25 mouse cellular contexts compared by ENCODE assay signal in genomic region chr2:25987817-25988216, GRCm38 (mm10).
"Had no signal": no experiment of that assay in that cellular context is flagged by ENCODE, and none has a peak within 500 bp of the region (broad histone marks: within the 10 kb centered on the region; RNA-seq: fewer than 3 reads in every experiment).

No protein-coding gene starts in this region.

- H3K36me3 ChIP-seq: heart, embryonic 13.5 days; heart, embryonic 15.5 days; hindbrain, embryonic 13.5 days; hindbrain, embryonic 15.5 days; limb, embryonic 10.5 days; limb, embryonic 12.5 days; liver, embryonic 13.5 days had no signal

- H3K4me2 ChIP-seq: heart, embryonic 11.5 days; heart, embryonic 13.5 days; heart, embryonic 15.5 days; hindbrain, embryonic 13.5 days; hindbrain, embryonic 15.5 days; limb, embryonic 12.5 days; liver, embryonic 11.5 days; liver, embryonic 13.5 days had no signal

- H3K9me3 ChIP-seq: heart, embryonic 13.5 days; heart, embryonic 15.5 days; hindbrain, embryonic 13.5 days; hindbrain, embryonic 15.5 days; limb, embryonic 10.5 days; limb, embryonic 12.5 days; liver, embryonic 13.5 days had no signal

- H3K27me3 ChIP-seq: heart, embryonic 13.5 days; heart, embryonic 15.5 days; hindbrain, embryonic 13.5 days; hindbrain, embryonic 15.5 days had no signal

- H3K9ac ChIP-seq: heart, embryonic 13.5 days; heart, embryonic 15.5 days; hindbrain, embryonic 13.5 days; hindbrain, embryonic 15.5 days; limb, embryonic 12.5 days; liver, embryonic 13.5 days had no signal

- H3K27ac ChIP-seq: heart, adult 2 months; heart, embryonic 13.5 days; heart, embryonic 15.5 days; hindbrain, embryonic 13.5 days; hindbrain, embryonic 15.5 days; hindbrain, postnatal 0 days; layer of hippocampus, adult 2 months; left cerebral cortex, adult 2 months; limb, embryonic 10.5 days; limb, embryonic 12.5 days; liver, embryonic 13.5 days had no signal

- H3K4me3 ChIP-seq: heart, adult 2 months; heart, embryonic 13.5 days; heart, embryonic 15.5 days; hindbrain, embryonic 13.5 days; hindbrain, embryonic 15.5 days; layer of hippocampus, adult 2 months; left cerebral cortex, adult 2 months; limb, embryonic 10.5 days; limb, embryonic 12.5 days; liver, embryonic 13.5 days had no signal

- ATAC-seq: hindbrain, postnatal 0 days; intestine, embryonic 16.5 days had no signal

- DNase-seq: gastrocnemius, postnatal 25 days; heart, adult 11 months; heart, adult 2 months; heart, postnatal 14 days; heart, postnatal 36 days; kidney, adult 11 months; kidney, adult 2 months; kidney, adult 9 months; kidney, postnatal 10 days; kidney, postnatal 25 days; kidney, postnatal 4 days; liver; liver, embryonic 13.5 days had no signal
